Mouse (Mus musculus) right cerebral cortex, postnatal 36 days (tissue): ENCODE results near the gene Cpped1.
A peak's percentile ranks its signal among the peaks of the same experiment; 100 is the strongest.

Experiments
- DNase-seq, 2 experiments: peaks; one replicate each; pipeline ENCODE4 v3.0.0; 2022; ENCODE audit warnings: low spot score in 2 of 2, mixed read lengths in 1 of 2

Gene Cpped1

DNA sequence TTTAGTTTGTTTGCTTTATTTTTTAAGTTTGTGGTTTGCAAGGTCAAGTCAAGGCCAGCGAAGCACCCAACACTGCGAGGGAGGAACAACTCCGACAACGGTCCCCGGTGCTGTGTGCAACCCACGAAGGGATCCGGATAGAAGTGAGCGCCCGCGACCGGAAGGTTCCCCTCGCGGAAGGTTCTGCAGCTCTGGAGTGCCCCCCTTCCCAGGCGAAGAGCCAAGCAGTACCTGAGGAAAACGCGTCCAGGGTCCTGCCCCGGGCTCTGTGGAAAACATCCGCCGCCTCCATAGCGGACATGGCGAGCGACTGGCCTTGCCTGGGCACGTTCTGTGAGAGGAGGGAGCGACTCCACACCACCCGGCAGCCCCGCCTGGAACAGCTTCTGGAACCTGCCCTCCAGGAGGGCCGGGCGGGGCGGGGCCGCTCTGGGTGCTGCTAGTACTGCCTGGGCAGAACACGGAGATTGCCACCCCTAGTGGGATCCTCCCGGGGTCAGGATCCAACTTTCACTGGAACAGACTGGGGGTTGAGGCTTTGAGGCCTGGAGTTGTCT, at the start of gene Cpped1:
TSS of gene Cpped1 (minus strand) at position 411 of the 557 bp plus-strand sequence.
- DNase-seq: peak; percentile 72 to 76

DNA sequence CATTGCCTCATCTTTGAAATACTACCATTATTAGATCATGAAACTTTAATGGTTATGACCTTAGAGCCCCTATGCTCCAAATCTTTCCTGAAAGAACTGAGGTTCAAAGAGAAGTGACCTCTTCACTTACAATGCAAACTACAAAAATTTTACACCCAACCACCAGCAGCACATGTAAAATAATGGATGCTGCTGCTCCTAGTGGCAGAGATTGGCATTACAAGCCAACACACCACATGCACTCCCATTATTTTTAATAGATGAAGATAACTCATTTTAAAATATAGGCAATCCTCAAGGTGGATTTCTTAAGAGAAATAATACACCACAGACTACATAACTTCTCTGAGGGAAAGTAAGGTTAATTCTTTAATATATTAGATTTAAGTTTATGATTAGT, 31.2 kb upstream of the Cpped1 start:
- no peak for DNase-seq

DNA sequence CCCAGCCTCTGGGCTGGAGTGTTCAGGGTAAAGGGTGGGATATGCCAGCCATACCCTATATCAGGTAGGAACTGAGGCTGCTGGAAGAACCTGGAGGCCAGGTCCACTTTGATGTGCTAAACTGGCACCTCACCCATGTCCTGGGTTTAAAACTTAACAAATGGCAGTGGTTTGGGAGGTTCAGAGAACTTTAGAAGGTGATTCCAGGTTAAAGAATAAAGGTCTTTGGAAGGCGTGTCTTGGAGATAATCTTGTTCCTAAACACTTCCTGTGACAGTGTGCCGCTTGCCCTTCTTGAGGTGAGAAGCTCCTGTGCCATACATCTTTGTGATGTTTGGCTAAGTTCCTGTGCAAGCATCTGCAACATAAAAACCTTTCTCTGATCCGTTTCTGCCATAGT, 1.6 kb upstream of the Cpped1 start:
- DNase-seq: no peak

DNA sequence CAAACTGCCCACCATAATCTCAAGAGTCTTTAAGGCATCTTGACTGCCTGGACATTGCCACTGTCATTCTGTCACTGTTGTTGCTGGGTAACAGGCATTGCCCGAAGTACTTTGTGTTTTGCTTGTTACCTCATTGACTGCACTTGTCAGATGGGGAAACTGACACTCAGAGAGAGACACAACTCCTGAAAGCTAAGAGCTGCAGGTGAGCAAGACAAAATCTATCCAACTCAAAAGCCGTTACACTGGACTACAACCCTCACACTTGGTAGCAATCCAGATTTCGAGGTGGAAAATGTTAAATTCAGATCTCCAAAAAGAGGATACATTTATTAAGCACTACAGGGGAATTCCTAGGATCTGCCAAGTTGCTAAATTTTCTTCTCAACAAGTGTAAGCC, 572 bp upstream of the Cpped1 start:
- no peak for DNase-seq

DNA sequence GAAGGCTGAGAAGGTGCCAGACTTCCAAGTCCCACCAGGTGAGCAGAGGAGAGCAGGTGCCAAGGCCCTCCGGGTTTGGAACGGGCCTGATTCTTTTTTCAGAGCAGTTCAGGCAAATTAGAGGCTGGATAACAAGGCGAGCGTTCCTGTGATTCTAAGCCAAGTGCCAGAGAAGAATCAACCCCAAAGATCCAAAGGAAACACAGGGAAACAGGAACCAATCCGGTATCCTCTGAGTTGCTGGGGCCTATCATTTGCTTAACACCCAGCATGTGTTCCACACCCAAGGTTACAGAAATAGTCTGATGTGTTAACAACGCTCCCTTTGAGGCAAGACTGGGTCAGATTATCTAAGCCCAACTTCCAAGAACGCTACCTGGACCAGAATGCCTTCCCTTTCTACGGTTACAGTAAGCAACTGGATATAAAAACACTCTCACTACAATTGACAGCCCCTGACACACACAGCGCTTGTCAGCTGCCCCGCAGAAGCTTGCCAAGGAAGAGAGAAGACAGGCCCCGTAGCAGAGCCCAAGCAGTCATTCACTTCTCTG, 707 bp downstream of the Cpped1 start:
- DNase-seq: no peak

DNA sequence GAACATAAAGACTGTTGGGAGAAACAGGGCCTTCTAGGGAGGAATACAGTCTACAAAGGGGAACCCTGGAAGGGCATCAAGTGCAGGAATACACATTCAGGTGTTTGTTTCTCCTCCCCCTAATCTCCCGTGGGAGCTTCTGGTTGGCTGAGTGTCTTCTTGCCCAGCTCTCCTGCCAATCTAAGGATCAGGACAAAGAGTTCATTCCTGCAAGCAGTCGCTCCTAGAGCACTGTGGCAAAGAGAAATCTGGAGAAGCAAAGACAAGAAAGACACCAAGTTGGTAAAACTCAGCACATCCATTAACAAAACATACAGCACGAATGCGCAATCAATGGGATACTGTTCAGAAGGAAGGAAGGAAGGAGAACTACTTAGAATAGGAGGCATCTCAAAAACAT, 1.4 kb downstream of the Cpped1 start:
- no peak for DNase-seq

DNA sequence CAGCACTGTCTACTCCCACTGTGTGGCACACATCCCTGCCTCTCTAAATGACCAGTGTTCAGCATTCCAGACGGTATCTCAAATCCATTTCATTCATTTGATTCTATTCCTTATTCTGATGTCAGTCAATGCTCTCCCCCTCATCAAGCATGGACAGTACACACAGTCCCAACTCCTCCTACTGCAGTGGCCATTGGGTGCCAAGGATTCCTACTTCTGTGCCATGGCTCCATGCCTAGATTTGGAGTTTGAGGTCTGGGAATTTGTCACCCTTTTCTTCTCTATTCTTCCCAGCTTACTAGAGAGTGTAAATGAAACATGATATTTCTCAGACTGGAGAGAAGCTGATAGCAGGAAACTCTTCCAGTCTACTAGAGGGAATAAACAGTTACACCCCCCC, 2.3 kb downstream of the Cpped1 start:
- DNase-seq: no peak

DNA sequence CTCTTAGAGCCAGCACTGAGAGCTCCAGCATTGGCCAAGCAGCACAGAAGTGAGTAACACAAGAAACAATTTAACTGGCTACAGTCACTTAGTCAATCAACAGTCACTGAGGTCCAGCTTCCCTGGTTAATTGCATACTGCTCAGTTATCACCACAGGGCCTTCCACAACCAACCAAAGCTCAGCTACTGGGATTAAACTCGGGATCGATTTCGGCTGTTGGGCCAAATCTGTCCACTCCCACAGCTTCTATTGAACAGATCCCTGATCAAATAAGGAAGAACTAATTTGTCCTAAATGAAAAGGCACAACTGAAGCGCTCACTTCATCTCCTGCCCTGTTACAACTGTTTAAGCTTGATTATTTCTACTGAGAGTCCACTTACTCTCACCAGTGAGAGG, 4.0 kb downstream of the Cpped1 start:
- DNase-seq: no peak

DNA sequence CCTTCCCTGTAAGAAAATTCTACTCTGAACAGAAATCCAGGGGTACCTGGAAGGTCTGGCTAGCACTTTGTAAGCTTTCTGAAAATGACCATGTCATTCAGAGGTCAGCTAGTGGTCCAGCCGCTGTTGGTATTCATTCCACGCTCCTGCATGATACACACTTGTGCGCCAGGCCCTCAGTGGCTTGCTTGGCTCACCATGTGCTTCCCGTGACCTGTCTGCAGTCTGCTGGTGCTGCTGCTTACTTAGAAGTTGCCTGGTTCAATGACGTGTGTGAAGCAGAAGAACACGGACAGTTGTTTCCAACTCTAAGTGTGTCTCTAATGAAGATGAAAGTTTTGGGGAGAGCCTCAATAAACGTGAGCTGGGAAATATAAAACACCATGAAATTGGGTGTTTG, 7.2 kb downstream of the Cpped1 start:
- no peak for DNase-seq

DNA sequence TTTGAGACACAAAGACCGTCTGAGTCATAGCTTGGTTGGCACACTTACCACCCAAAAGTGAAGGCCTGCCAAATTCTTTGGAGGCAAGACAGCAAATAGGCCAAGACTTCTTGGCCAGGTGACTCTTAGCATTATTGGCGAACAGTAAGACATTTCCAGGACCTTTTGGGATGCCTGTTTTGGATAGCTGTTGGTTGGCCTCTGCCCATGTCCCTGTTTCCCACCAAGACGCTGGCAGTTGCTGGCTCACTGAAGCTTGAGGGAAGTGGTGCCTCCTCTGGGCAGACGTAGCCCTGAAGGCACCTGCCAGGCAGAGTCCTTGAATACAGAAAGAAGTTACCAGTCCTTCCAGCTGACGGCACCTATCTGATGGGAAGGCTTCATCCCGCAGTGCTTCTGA, 8.9 kb downstream of the Cpped1 start:
- no peak for DNase-seq

DNA sequence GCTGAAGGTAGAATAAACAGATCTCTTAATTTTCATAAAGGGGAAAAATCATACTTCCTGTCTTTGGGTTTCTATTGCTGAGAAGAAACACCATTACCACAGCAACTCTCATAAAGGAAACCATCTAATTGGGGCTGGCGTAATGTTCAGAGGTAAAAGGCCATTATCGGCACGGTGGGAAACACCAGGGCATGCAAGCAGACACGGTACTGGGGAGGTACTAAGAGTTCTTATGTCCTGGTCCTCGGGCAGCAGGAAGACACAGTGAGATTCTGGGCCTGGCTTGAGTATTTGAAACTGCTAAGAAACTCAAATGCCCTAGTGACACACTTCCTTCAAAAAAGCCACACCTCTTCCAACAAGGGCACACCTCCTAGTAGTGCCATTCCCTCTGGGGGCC, 12.8 kb downstream of the Cpped1 start:
- DNase-seq: no peak

DNA sequence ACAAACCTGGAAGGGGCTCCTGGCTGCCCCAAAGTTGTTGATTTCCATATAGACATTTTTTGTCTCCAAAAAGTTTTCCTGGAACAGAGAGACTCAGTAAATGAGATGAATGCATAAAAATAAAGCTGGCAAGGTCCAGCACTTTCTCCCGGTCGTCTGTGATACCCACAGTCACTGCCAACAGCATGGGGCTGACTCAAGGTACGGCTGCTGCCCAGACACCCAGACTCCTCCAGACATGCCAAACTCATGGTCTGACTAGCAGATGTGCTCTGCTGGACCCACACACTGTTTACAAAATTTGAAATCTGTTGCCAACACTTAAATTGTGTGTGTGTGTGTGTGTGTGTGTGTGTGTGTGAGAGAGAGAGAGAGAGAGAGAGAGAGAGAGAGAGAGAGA, 14.4 kb downstream of the Cpped1 start:
- DNase-seq: no peak

DNA sequence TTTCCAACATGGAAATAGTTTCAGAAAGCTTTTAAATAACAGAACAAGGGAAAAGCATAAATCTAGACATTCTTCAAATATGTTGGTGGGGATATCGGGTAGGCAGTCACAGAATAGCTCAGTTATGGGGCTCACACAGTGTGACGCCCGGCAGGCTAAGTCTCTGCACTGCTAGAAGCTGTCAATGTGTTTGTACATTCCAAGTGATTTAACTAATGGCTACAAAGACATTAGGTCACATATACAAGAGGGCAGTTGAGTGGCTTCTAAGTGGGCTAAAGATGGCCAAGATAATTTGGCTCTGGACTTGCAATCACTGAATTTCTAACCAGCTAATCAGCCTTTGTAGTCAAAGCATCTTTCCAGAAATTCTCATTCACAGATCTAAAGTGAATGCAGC, 19.1 kb downstream of the Cpped1 start:
- DNase-seq: no peak

DNA sequence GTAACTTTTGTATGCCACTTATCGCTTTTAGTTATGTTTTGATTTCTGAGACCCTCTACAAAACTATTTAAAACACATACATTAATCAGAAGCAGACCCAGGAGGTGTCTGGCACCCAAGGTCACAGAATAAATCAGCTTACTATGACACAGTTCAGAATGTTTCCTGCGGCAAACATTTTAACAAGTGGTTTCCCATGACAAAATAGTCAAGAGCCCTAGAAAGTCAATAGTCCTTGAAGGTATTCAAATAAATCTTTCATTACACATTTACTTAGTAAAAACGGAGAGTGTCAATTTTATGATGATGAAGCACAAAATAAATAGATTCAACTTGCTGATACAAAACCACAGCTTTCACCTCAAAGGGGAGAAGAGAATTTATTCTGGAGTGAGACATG, 19.5 kb downstream of the Cpped1 start:
- no peak for DNase-seq

DNA sequence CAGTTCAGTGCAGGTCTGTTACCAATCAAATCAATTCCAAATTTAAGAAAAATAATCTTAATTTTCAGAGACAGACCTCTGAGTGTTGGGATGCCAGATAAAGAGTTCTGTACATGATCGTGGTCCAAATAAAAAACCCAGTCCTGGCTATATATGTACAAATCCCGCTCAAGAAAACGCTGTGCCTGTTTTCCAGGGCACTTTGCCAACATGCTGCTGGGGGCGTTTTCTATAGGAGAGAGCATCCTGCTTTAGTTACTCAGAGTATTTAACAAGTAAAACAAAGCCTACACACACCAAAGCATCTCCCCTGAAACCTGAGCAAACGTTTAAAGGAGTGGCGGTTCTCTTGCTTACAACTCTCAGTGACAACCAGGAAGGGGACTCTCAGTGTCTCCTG, 27.4 kb downstream of the Cpped1 start:
- DNase-seq: peak in 1 of 2 experiments; percentile 13

DNA sequence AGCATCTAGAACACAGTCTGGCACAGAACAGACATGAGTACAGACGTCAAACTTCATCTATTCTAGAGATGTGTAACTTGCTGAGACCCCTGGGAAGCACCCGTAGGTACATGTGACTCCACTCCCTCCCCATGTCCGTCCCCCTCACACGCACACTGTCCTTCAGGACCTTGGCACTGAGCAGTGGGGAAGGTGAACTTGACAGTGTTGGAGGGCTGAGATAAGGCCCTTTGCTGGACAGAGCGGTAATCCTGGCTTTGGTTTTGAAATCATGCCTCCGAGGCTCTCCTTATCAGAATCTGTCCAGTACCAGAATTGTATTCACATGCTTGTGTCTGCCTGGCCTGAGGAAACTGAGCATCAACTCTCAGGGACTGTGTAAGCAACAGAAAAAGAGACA, 28.8 kb downstream of the Cpped1 start:
- no peak for DNase-seq

DNA sequence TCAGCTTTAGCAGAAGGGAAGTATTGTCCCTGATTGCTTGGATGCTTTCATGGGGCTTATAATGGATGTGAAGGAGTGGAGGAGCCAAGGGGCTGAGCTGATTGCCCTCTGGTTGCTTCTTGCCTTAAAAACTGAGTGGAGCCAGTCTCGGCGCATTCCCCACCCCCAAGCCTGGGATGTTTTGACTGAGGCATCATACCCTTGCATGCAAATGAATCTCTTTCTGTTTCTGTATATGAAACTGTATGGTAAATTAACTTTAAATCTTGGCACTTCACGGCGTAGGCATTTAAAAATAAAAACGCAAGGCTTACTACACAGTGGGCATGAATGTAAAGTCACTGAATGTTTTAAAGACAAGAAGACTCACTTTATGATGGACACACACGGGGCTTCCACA, 30.0 kb downstream of the Cpped1 start:
- no peak for DNase-seq

DNA sequence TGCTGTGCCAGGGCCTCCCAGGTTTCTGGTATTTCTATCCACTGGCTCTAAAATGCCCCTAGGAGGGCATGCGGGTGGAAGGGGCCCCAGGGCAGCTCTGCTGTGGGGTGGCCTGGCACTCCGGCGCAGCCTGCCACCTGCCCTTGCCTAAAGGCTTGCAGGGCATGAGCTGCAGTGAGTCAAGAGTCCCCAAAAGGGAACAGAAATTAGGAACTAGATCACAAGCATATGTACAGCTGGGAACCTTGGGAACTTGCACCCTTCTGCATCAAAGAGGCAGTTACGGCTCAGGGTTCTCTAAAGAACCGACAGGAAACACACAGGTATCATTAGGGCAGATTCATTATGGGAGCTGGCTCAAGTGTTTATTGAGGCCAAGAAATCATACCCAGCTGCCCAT, 34.0 kb downstream of the Cpped1 start:
- DNase-seq: no peak

DNA sequence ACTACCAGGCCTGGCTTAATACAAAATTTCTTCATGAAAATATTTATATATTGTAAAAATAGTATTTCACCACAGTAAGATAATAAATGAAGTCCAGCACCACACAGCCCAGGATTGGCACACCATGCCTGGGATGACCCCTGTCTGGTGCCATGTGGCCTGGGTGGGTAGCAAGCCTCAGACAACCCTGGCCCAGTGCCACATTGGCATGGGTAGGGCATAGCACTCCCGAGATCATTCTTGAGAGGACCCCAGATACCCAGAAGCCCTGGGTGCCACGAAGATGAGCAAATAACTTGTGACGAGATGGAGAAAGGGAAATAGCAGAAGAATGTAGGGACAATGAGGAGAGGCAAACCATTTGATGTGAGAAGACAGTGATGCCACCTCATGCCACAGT, 36.0 kb downstream of the Cpped1 start:
- no peak for DNase-seq

DNA sequence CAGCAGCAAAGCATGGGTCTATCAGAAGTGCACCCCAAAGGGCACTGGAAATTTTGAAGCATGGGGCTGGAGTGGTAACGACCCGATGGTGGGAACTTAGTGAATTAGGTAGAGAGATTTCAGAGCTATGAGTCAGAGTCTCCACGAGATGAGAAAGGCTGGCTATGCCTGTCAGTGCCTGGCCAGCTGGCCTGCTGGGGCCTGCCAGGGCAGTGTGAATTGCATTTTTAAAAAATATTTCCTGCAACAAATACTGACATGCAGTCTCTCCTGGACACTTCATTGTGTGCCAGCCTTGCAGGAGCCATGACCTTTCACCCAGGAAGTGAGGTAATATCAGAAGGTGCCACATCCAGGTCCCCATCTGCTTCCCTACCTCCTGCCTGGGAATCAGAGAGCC, 40.8 kb downstream of the Cpped1 start:
- no peak for DNase-seq

DNA sequence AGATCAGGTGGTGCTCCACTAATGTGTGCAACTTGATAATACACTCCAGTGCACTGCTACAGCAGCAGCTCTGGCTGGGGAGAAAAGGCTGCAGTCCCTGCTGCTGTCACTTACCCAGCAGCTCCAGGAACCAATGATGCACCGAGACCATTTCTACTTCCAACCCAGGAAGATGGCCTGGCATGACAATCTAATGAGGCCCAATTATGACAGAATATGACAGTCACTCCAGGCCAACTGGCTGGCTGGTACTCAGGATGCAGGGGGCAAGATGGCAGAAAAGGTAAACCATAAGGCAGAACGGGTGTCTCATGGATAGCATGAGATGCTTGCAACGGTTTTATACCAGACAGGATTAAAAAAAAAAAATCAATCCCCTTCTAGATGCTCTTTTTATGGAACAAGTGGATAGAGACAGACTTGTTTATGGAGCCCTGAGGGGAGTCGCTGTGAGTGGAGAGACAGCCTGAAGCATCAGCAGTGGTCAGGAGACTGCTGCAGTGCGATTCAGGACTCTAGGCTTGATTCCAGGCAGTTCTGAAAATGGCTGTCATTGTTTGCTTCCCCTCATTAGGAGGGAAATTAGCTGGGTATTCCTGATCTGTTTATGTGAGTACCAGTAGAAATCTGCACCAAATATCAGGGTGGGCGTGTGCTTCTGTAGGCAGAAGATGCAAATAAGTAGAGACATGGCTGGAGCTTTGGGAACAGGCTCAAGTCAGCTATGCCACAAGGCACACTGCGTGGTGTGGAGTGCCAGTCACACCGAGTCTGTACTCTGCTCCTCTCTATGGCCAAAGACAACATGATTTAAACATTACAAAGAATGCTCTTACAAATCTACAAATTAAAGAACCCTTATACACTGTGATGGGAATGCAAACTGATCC, 56.3 kb downstream of the Cpped1 start:
- DNase-seq: peak in 1 of 2 experiments; percentile 13

DNA sequence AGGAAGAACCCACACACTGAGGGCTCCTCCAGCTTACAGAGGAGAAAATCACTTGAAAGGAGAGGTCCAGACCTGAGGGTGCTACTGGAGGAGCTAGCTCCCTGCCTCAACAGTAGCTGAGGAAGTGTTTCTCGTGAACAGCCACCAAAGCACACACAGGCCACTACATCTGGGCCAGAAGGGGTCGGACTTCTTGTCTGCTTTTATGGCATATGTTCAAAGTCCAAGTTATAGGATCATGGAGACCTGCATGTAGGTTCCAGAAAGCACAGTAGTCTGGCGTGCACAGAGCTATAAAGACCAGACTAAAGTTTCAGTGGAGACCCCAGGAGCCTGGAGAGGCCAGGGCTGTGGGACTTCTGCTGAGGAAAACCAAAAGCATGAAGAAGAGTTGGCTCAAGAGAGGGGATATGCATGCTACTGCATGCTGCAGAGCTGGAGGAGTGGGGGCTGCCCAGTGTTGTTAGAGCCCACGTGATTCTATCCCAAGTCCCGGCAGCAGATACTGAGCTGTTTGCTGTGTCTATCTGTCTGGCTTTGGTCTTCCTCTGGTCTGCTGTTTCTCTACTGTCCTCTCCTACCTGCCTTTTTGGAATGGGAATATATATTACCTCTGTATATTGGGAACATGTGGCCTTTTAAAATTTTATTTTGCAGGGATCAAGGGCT, 60.1 kb downstream of the Cpped1 start:
- DNase-seq: no peak

DNA sequence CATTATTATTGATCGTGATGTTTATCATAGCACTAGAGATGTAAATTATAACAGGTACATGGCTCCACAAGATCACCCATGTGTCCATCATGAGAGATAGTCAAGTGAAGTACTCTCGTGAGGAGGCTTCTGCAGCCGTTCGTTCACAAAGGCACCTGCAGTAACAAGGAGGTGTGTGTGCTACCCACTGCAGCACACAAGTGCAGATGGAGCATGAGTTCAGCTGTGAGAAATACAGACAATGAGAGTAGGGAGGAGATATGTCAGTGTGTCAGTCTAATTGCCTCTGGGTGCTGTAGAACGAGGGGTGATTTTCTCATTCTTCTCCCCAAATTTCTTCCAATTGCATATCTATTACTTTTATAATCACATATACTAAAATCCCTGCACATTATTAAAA, 63.9 kb downstream of the Cpped1 start:
- no peak for DNase-seq
